Mouse (Mus musculus) thymus, adult 2 months (tissue): ENCODE measurements around the gene Rnf111.

ENCODE experiments used
- CTCF ChIP-seq: fragments of 200-500 bp; IDR thresholded peaks from 2 replicates; pipeline ENCODE4 v1.5.1; 2012; ENCODE audit warnings: mild to moderate bottlenecking, control low read depth, low read length, moderate library complexity, borderline replicate concordance; ENCODE audit not compliant: control insufficient read depth, poor library complexity, insufficient read depth; ENCODE audit errors: extremely low read depth
- POLR2A ChIP-seq: fragments of 200-500 bp; IDR thresholded peaks from 2 replicates; pipeline ENCODE4 v1.6.1; 2012; ENCODE audit warnings: mild to moderate bottlenecking, low read length, control low read depth, moderate library complexity; ENCODE audit not compliant: control insufficient read depth, poor library complexity, insufficient read depth; ENCODE audit errors: extremely low read depth

- TF ChIP-seq POLR2A (no peak), CTCF (no peak)
Observed at GRCm38 (mm10) chr9:70533328-70533727, 29.8 kb upstream of the Rnf111 start.
